Mouse (Mus musculus) layer of hippocampus, adult 2 months (tissue): ENCODE data around the gene Rragd. TPM values are rescaled to one million over a fixed set of nuclear protein-coding genes. Genes with fewer than 3 reads are reported as not detected.

ENCODE experiments used
- DNase-seq, 2 experiments: peaks; one replicate each; pipeline ENCODE4 v3.0.0; 2022; ENCODE audit warnings: low spot score in 2 of 2
- H3K27ac ChIP-seq: fragments of 200-600 bp; 2 replicates; pipeline ENCODE4 v1.8.1; 2022
- H3K4me3 ChIP-seq: fragments of 200-600 bp; 2 replicates; pipeline ENCODE4 v1.8.1; 2022; ENCODE audit warnings: mild to moderate bottlenecking
- CTCF ChIP-seq: fragments of 200-600 bp; conservative IDR thresholded peaks from 2 replicates; pipeline ENCODE4 v1.8.1; 2022; ENCODE audit warnings: antibody characterized with exemption, mild to moderate bottlenecking, moderate library complexity
- total RNA-seq, 2 experiments: library from RNA; stranded (reverse); gene quantifications; 2 replicates each; pipeline ENCODE4 v1.2.3; 2021

Gene Rragd
- total RNA-seq, 2 experiments from 2014 or later: 62.1 to 68.2 TPM

GRCm38 (mm10) chr4:32977331-32977730, 5.5 kb upstream of the Rragd start:
- TF ChIP-seq CTCF: no peak
- DNase-seq: no peak
- Histone ChIP-seq H3K27ac (no peak overlapping the region), H3K4me3 (no peak overlapping the region)

GRCm38 (mm10) chr4:32980061-32980460, 2.8 kb upstream of the Rragd start:
- no peak overlapping the region for H3K4me3 ChIP-seq
- no peak for TF ChIP-seq CTCF
- no peak overlapping the region for H3K27ac ChIP-seq
- no peak for DNase-seq

GRCm38 (mm10) chr4:32981617-32982016, 1.2 kb upstream of the Rragd start:
- TF ChIP-seq CTCF: no peak
- no peak overlapping the region for H3K27ac ChIP-seq
- DNase-seq: no peak
- no peak overlapping the region for H3K4me3 ChIP-seq

GRCm38 (mm10) chr4:32982041-32982715, 659 bp upstream of the Rragd start:
- no peak for DNase-seq
- peak overlapping the region; percentile 90 for H3K4me3 ChIP-seq
- TF ChIP-seq CTCF: no peak
- H3K27ac ChIP-seq: peak overlapping the region; percentile 96; the same call in 1 of the 2 replicates

- H3K27ac ChIP-seq: peak overlapping the region; percentile 96
- H3K4me3 ChIP-seq: peak overlapping the region; percentile 90
- DNase-seq: peak; percentile 8 to 49
- 0 out of 2 replicates have a peak, but pooled peaks have one; percentile 26 for TF ChIP-seq CTCF
These were observed 629 bp downstream of the Rragd start for GRCm38 (mm10) chr4:32983176-32984155.

GRCm38 (mm10) chr4:32984242-32984641, 1.4 kb downstream of the Rragd start:
- TF ChIP-seq CTCF: no peak
- no peak for DNase-seq
- H3K27ac ChIP-seq: peak overlapping the region; percentile 96; the same call in 1 of the 2 replicates

GRCm38 (mm10) chr4:32984801-32985675, 2.2 kb downstream of the Rragd start:
- Histone ChIP-seq H3K27ac (peak overlapping the region; percentile 16; the same call in 1 of the 2 replicates), H3K4me3 (peak overlapping the region; percentile 90)
- peak; percentile 68 for TF ChIP-seq CTCF
- peak in 1 of 2 experiments; percentile 3 for DNase-seq

More at GRCm38 (mm10) chr4:32984242-32984641, 1.4 kb downstream of the Rragd start:
- H3K4me3 ChIP-seq: peak overlapping the region; percentile 90

GRCm38 (mm10) chr4:32985684-32986083, 2.8 kb downstream of the Rragd start:
- Histone ChIP-seq H3K4me3 (no peak overlapping the region), H3K27ac (no peak overlapping the region)
- TF ChIP-seq CTCF: no peak
- no peak for DNase-seq

GRCm38 (mm10) chr4:32987006-32987405, 4.2 kb downstream of the Rragd start:
- no peak overlapping the region for H3K4me3 ChIP-seq
- no peak for TF ChIP-seq CTCF
- no peak for DNase-seq
- H3K27ac ChIP-seq: no peak overlapping the region

GRCm38 (mm10) chr4:32989346-32989745, 6.5 kb downstream of the Rragd start:
- no peak overlapping the region for H3K4me3 ChIP-seq
- no peak for TF ChIP-seq CTCF
- H3K27ac ChIP-seq: no peak overlapping the region
- DNase-seq: no peak

GRCm38 (mm10) chr4:32994168-32994567, 11.3 kb downstream of the Rragd start:
- DNase-seq: no peak
- peak; percentile 34 for TF ChIP-seq CTCF
- Histone ChIP-seq H3K27ac (no peak overlapping the region), H3K4me3 (no peak overlapping the region)

- no peak overlapping the region for H3K4me3 ChIP-seq
- DNase-seq: no peak
- no peak for TF ChIP-seq CTCF
- no peak overlapping the region for H3K27ac ChIP-seq
These were observed 13.2 kb downstream of the Rragd start for GRCm38 (mm10) chr4:32996083-32996482.

GRCm38 (mm10) chr4:32997571-32997970, 14.7 kb downstream of the Rragd start:
- no peak for TF ChIP-seq CTCF
- no peak overlapping the region for H3K4me3 ChIP-seq
- DNase-seq: no peak
- no peak overlapping the region for H3K27ac ChIP-seq
